Mouse (Mus musculus) kidney, adult 2 months (tissue): ENCODE measurements around the gene Inf2.

Experiments
- CTCF ChIP-seq: fragments of 200-500 bp; conservative IDR thresholded peaks from 2 replicates; pipeline ENCODE4 v1.5.1; 2011; ENCODE audit warnings: low read depth, mild to moderate bottlenecking, control low read depth, low read length, moderate library complexity, mixed read lengths; ENCODE audit not compliant: insufficient read depth, insufficient read length
- POLR2A ChIP-seq: fragments of 200-500 bp; IDR thresholded peaks from one replicate; pipeline ENCODE4 v1.6.1; 2011; ENCODE audit warnings: low read depth, low read length, control low read depth

DNA sequence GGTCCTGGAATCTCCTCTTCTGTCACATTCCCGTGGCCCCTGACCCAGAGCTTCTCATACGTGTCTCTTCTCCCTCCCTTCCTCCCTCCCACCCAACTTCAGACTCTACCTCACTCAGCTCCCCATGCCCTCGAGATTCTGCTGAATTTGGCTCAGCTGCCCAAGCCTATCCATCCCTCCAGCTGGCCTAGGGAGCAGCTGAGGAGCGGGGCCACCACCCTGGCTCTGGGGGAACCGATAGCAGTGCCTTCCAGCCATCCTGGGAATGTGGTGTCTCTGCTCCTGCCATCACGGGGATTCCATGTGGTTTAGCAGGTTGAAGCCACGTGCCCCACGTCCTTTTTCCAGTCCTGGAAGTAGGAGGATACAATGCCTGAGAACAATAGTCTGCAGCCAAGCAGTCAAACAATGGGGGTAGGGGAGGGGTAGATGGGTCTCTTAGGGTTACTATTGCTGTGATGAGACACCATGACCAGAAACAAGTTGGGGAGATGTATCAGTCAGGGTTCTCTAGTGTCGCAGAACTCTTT is 32.0 kb upstream of the Inf2 start:
- no peak for TF ChIP-seq CTCF
- TF ChIP-seq POLR2A, result no peak
